Mouse (Mus musculus): ENCODE measurements around the gene Myo1h.

DNA sequence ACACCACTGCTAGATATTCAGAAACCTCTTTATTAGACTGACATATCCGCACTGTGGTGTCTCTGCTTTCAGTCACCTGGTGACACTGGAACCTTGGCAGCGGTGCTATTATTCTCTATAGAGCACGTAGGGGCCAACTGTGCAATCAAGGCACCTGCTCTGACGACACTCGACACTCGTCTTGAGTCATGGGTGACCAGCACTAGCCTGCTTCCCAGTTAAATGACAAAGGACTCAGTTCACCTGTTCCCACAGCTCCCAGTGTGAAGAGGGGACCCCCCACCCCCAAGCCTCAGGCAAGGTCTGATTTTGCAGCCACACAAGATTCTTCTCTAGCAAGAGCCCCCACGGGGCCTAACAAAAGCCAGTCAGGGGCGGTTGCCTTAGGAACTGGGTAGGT lies 13.6 kb upstream of the Myo1h start:
- TF ChIP-seq CTCF (conservative IDR thresholded peaks at IDR 0.05; ENCODE audit: insufficient read depth, insufficient read length, low read depth, low read length) (no peak), POLR2A (IDR thresholded peaks at IDR 0.05; ENCODE audit: low read depth, low read length) (no peak)
